Comparison of ENCODE assay signal across 8 mouse cellular contexts in the genomic region with DNA sequence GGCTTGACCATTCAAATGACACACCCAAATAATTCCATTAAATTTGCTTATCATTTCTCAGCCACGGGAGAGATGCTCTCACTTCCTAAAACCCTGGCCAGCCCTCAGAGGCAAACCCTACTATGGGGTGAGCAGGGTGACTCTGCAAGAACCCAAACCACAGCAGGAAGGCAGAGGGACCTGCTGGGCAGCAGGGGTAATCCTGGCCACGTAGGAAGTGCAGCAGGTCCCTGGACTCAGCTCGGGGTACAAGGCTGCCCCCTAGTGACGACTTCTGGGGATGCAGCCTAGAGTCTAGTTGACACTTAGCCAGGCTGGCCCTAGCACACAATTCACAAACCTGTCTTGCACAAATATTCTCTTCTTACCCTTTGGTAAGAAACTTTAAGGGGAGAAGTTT. TPM values are rescaled to one million over a fixed set of nuclear protein-coding genes. Genes with fewer than 3 reads are reported as not detected.
DNase-seq lines count a peak whose midpoint lies in the region; ATAC-seq and TF ChIP-seq lines count a peak whose summit lies in the region.

No protein-coding gene starts in this region.

- WGBS in heart, embryonic 12.5 days, result 1% methylated on average over 4 of the region's 4 CpGs
- WGBS in kidney, embryonic 16.5 days, result 3% methylated on average over 4 of the region's 4 CpGs

- peaks cover 22% of the 10 kb centered on the region for H3K4me1 ChIP-seq in erythroblast, embryonic 14.5 days (ENCODE audit: control insufficient read depth)
- H3K4me1 ChIP-seq in heart, embryonic 12.5 days (replicated peaks), result peaks cover 29% of the 10 kb centered on the region
- H3K4me1 ChIP-seq in kidney, embryonic 16.5 days (ENCODE audit: insufficient read depth, low read length), result peaks cover 9% of the 10 kb centered on the region; the same call in 1 of the 2 replicates

- H3K9ac ChIP-seq in heart, embryonic 12.5 days, result no peak overlapping the region
- no peak overlapping the region for H3K9ac ChIP-seq in kidney, embryonic 16.5 days (replicated peaks; ENCODE audit: low read length)

- ATAC-seq in heart, embryonic 12.5 days (ENCODE audit: insufficient number of reproducible peaks, low FRiP score), result no peak
- peak; percentile 60; the same call in 1 of the 2 replicates for ATAC-seq in kidney, embryonic 16.5 days (ENCODE audit: low FRiP score, low TSS enrichment)

- no peaks in the 10 kb centered on the region for H3K9me3 ChIP-seq in erythroblast, embryonic 14.5 days (ENCODE audit: control insufficient read depth, low read length)
- no peaks in the 10 kb centered on the region for H3K9me3 ChIP-seq in heart, embryonic 12.5 days (replicated peaks)
- H3K9me3 ChIP-seq in kidney, embryonic 16.5 days (ENCODE audit: low read length), result no peaks in the 10 kb centered on the region

- H3K4me2 ChIP-seq in heart, embryonic 12.5 days, result peak overlapping the region; percentile 47
- H3K4me2 ChIP-seq in kidney, embryonic 16.5 days (replicated peaks; ENCODE audit: low read depth, low read length), result peak overlapping the region; percentile 39

- peak; percentile 83 for TF ChIP-seq CTCF in C2C12 (IDR thresholded peaks at IDR 0.05; ENCODE audit: control insufficient read depth, insufficient read depth, insufficient read length)
- TF ChIP-seq CTCF in brain, embryonic 14.5 days (IDR thresholded peaks at IDR 0.05; ENCODE audit: borderline replicate concordance, extremely low read depth, insufficient read depth, insufficient read length), result peak; percentile 96

- no peak overlapping the region for H3K4me3 ChIP-seq in C2C12 (ENCODE audit: insufficient read depth, poor library complexity, severe bottlenecking)
- H3K4me3 ChIP-seq in erythroblast, embryonic 14.5 days (replicated peaks), result peak overlapping the region; percentile 49
- peak overlapping the region; percentile 14; the same call in 1 of the 2 replicates for H3K4me3 ChIP-seq in heart, embryonic 12.5 days
- peak overlapping the region; percentile 14; the same call in 1 of the 2 replicates for H3K4me3 ChIP-seq in kidney, embryonic 16.5 days (ENCODE audit: low read length)

- peaks cover 18% of the 10 kb centered on the region for H3K27me3 ChIP-seq in C2C12 (ENCODE audit: control insufficient read depth, insufficient read depth, insufficient read length)
- peaks cover 33% of the 10 kb centered on the region for H3K27me3 ChIP-seq in erythroblast, embryonic 14.5 days (ENCODE audit: control insufficient read depth)
- H3K27me3 ChIP-seq in heart, embryonic 12.5 days (replicated peaks), result peaks cover 12% of the 10 kb centered on the region; the same call in 1 of the 2 replicates
- no peaks in the 10 kb centered on the region for H3K27me3 ChIP-seq in kidney, embryonic 16.5 days (ENCODE audit: insufficient read depth, low read length)

- H3K79me3 ChIP-seq in C2C12 (ENCODE audit: low read depth), result no peaks in the 10 kb centered on the region

- DNase-seq in brain, embryonic 14.5 days (ENCODE audit: low read depth), result peak; percentile 81
- peak; percentile 85 for DNase-seq in liver
- peak; percentile 77 to 78 for DNase-seq in monocyte, adult 2 months (ENCODE audit: low read depth in 1 of 2, low spot score in 2 of 2)
- peak; percentile 71 to 84 for DNase-seq in spleen, postnatal 14 days (ENCODE audit: low spot score in 2 of 2)

- no peaks in the 10 kb centered on the region for H3K79me2 ChIP-seq in C2C12 (ENCODE audit: control insufficient read depth, insufficient read depth)

- H3K27ac ChIP-seq in heart, embryonic 12.5 days (ENCODE audit: poor library complexity, severe bottlenecking), result no peak overlapping the region
- H3K27ac ChIP-seq in kidney, embryonic 16.5 days (ENCODE audit: low read length), result no peak overlapping the region

- no peak for TF ChIP-seq POLR2A in brain, embryonic 14.5 days (IDR thresholded peaks at IDR 0.05; ENCODE audit: borderline replicate concordance, extremely low read depth, insufficient read depth, insufficient read length, poor library complexity, severe bottlenecking)

- no peak overlapping the region for H3ac ChIP-seq in C2C12 (ENCODE audit: control insufficient read depth, insufficient read length, low read depth)

- no peaks in the 10 kb centered on the region for H3K36me3 ChIP-seq in C2C12 (ENCODE audit: control insufficient read depth, insufficient read depth)
- H3K36me3 ChIP-seq in erythroblast, embryonic 14.5 days (ENCODE audit: control insufficient read depth), result no peaks in the 10 kb centered on the region
- H3K36me3 ChIP-seq in heart, embryonic 12.5 days, result no peaks in the 10 kb centered on the region
- H3K36me3 ChIP-seq in kidney, embryonic 16.5 days (ENCODE audit: insufficient read depth, low read length), result no peaks in the 10 kb centered on the region

TF ChIP-seq in C2C12, 6 proteins besides CTCF, POLR2A, EP300 and RAD21:
- TF ChIP-seq CEBPB (IDR thresholded peaks at IDR 0.05; ENCODE audit: low read depth), result no peak
- no peak for TF ChIP-seq MAX (IDR thresholded peaks at IDR 0.05)
- TF ChIP-seq FOSL1 (IDR thresholded peaks at IDR 0.05; ENCODE audit: insufficient read depth, low read length, poor library complexity, severe bottlenecking), result no peak
- no peak for TF ChIP-seq MYOD1 (IDR thresholded peaks at IDR 0.05; ENCODE audit: control insufficient read depth, insufficient read length, low read depth)
- no peak for TF ChIP-seq USF1 (IDR thresholded peaks at IDR 0.05; ENCODE audit: low read depth)
- TF ChIP-seq MYOG (IDR thresholded peaks at IDR 0.05; ENCODE audit: control insufficient read depth, extremely low read depth, insufficient read length), result no peak

RNA-seq across cellular contexts. Expression of a gene that starts 2.7 kb away (rescaled TPM):
- polyA plus RNA-seq in C2C12 (2012; fragmentation: generic; extraction: Trizol), result 0.01 TPM
- 1.6 and 2.4 TPM in 2 replicates for polyA plus RNA-seq in brain, embryonic 14.5 days (2012; rRNA removed)
- not detected in 2 replicates for polyA plus RNA-seq in erythroblast, embryonic 14.5 days (2012)
- polyA plus RNA-seq in heart, embryonic 12.5 days (2016; fragmentation: Nextera tagmentation; extraction: Ambion mirVana), result 1.4 TPM in 2 replicates
- polyA plus RNA-seq in kidney, embryonic 16.5 days (2015; fragmentation: Nextera tagmentation; extraction: Ambion mirVana), result 0.41 and 0.42 TPM in 2 replicates
